Mouse (Mus musculus): ENCODE results near the gene Tmem184b. TPM values are rescaled to one million over a fixed set of nuclear protein-coding genes. Genes with fewer than 3 reads are reported as not detected.

The Tmem184b gene
- polyA plus RNA-seq, 1 experiment from 2014 or later, result 64.3 TPM

- peak; percentile 95 for ATAC-seq (ENCODE audit: insufficient number of reproducible peaks, insufficient read depth, low FRiP score, low read depth)
- Histone ChIP-seq H3K4me3 (ENCODE audit: low read depth, low read length) (peak within 1 kb of the TSS; percentile 55), H3K27ac (ENCODE audit: low read length) (peak within 1 kb of the TSS; percentile 96), H3K4me2 (replicated peaks; ENCODE audit: low read depth, low read length) (peak within 1 kb of the TSS; percentile 81), H3K9ac (replicated peaks; ENCODE audit: low read depth, low read length) (peak within 1 kb of the TSS; percentile 57), H3K27me3 (ENCODE audit: control insufficient read depth, insufficient read depth, low read length) (no peaks in the 10 kb centered on the region), H3K9me3 (ENCODE audit: control insufficient read depth, low read depth, low read length) (no peaks in the 10 kb centered on the region), H3K4me1 (ENCODE audit: control insufficient read depth, insufficient read depth, low read length) (peaks cover 19% of the 10 kb centered on the region; the same call in 1 of the 2 replicates), H3K36me3 (ENCODE audit: control insufficient read depth, insufficient read depth, low read length) (no peaks in the 10 kb centered on the region)
- WGBS, result 3% methylated on average over 46 of the region's 46 CpGs
These were observed 75.1 kb downstream of the Tmem184b start, which contains the start of gene Pla2g6 for GRCm38 (mm10) chr15:79328058-79328938. TSS of gene Pla2g6 (minus strand) at chr15:79328390.

GRCm38 (mm10) chr15:79326971-79327961 is 76.1 kb downstream of the Tmem184b start:
- Histone ChIP-seq H3K9me3 (ENCODE audit: control insufficient read depth, low read depth, low read length) (no peaks in the 10 kb centered on the region), H3K4me2 (replicated peaks; ENCODE audit: low read depth, low read length) (peak overlapping the region; percentile 81), H3K9ac (replicated peaks; ENCODE audit: low read depth, low read length) (peak overlapping the region; percentile 57), H3K4me3 (ENCODE audit: low read depth, low read length) (peak overlapping the region; percentile 55), H3K4me1 (ENCODE audit: control insufficient read depth, insufficient read depth, low read length) (peaks cover 23% of the 10 kb centered on the region; the same call in 1 of the 2 replicates), H3K36me3 (ENCODE audit: control insufficient read depth, insufficient read depth, low read length) (no peaks in the 10 kb centered on the region), H3K27me3 (ENCODE audit: control insufficient read depth, insufficient read depth, low read length) (no peaks in the 10 kb centered on the region), H3K27ac (ENCODE audit: low read length) (peak overlapping the region; percentile 96)
- 8% methylated on average over 20 of the region's 20 CpGs for WGBS
- peak; percentile 51; the same call in 1 of the 2 replicates for ATAC-seq (ENCODE audit: insufficient number of reproducible peaks, insufficient read depth, low FRiP score, low read depth)

GRCm38 (mm10) chr15:79326264-79326663 is 77.1 kb downstream of the Tmem184b start:
- Histone ChIP-seq H3K27ac (ENCODE audit: low read length) (peak overlapping the region; percentile 56; the same call in 1 of the 2 replicates), H3K4me2 (replicated peaks; ENCODE audit: low read depth, low read length) (peak overlapping the region; percentile 81; the same call in 1 of the 2 replicates), H3K36me3 (ENCODE audit: control insufficient read depth, insufficient read depth, low read length) (no peaks in the 10 kb centered on the region), H3K9ac (replicated peaks; ENCODE audit: low read depth, low read length) (no peak overlapping the region), H3K27me3 (ENCODE audit: control insufficient read depth, insufficient read depth, low read length) (no peaks in the 10 kb centered on the region), H3K4me3 (ENCODE audit: low read depth, low read length) (no peak overlapping the region), H3K4me1 (ENCODE audit: control insufficient read depth, insufficient read depth, low read length) (peaks cover 25% of the 10 kb centered on the region; the same call in 1 of the 2 replicates), H3K9me3 (ENCODE audit: control insufficient read depth, low read depth, low read length) (no peaks in the 10 kb centered on the region)
- WGBS, result 68% methylated on average over 4 of the region's 4 CpGs
- no peak for ATAC-seq (ENCODE audit: insufficient number of reproducible peaks, insufficient read depth, low FRiP score, low read depth)

- no peak for ATAC-seq (ENCODE audit: insufficient number of reproducible peaks, insufficient read depth, low FRiP score, low read depth)
- H3K4me1 ChIP-seq (ENCODE audit: control insufficient read depth, insufficient read depth, low read length), result peaks cover 25% of the 10 kb centered on the region; the same call in 1 of the 2 replicates
- peak overlapping the region; percentile 52 for H3K27ac ChIP-seq (ENCODE audit: low read length)
- 46% methylated on average over 3 of the region's 3 CpGs for WGBS
- no peak overlapping the region for H3K4me2 ChIP-seq (replicated peaks; ENCODE audit: low read depth, low read length)
- no peaks in the 10 kb centered on the region for H3K36me3 ChIP-seq (ENCODE audit: control insufficient read depth, insufficient read depth, low read length)
- no peaks in the 10 kb centered on the region for H3K27me3 ChIP-seq (ENCODE audit: control insufficient read depth, insufficient read depth, low read length)
- no peak overlapping the region for H3K9ac ChIP-seq (replicated peaks; ENCODE audit: low read depth, low read length)
- no peak overlapping the region for H3K4me3 ChIP-seq (ENCODE audit: low read depth, low read length)
- H3K9me3 ChIP-seq (ENCODE audit: control insufficient read depth, low read depth, low read length), result no peaks in the 10 kb centered on the region
These were observed 77.6 kb downstream of the Tmem184b start for GRCm38 (mm10) chr15:79325742-79326141.

- Histone ChIP-seq H3K27ac (ENCODE audit: low read length) (no peak overlapping the region; the same call in 1 of the 2 replicates), H3K4me3 (ENCODE audit: low read depth, low read length) (no peak overlapping the region), H3K9me3 (ENCODE audit: control insufficient read depth, low read depth, low read length) (no peaks in the 10 kb centered on the region), H3K4me1 (ENCODE audit: control insufficient read depth, insufficient read depth, low read length) (peaks cover 25% of the 10 kb centered on the region; the same call in 1 of the 2 replicates), H3K27me3 (ENCODE audit: control insufficient read depth, insufficient read depth, low read length) (no peaks in the 10 kb centered on the region), H3K36me3 (ENCODE audit: control insufficient read depth, insufficient read depth, low read length) (no peaks in the 10 kb centered on the region), H3K4me2 (replicated peaks; ENCODE audit: low read depth, low read length) (no peak overlapping the region), H3K9ac (replicated peaks; ENCODE audit: low read depth, low read length) (no peak overlapping the region)
- WGBS, result 79% methylated on average over 3 of the region's 3 CpGs
- ATAC-seq (ENCODE audit: insufficient number of reproducible peaks, insufficient read depth, low FRiP score, low read depth), result no peak
These were observed 79.0 kb downstream of the Tmem184b start for GRCm38 (mm10) chr15:79324373-79324772.

GRCm38 (mm10) chr15:79323791-79324155 is 79.6 kb downstream of the Tmem184b start:
- no peak for ATAC-seq (ENCODE audit: insufficient number of reproducible peaks, insufficient read depth, low FRiP score, low read depth)
- no peak overlapping the region; the same call in 1 of the 2 replicates for H3K27ac ChIP-seq (ENCODE audit: low read length)
- H3K36me3 ChIP-seq (ENCODE audit: control insufficient read depth, insufficient read depth, low read length), result no peaks in the 10 kb centered on the region
- no peak overlapping the region for H3K9ac ChIP-seq (replicated peaks; ENCODE audit: low read depth, low read length)
- no peak overlapping the region for H3K4me2 ChIP-seq (replicated peaks; ENCODE audit: low read depth, low read length)
- peaks cover 25% of the 10 kb centered on the region; the same call in 1 of the 2 replicates for H3K4me1 ChIP-seq (ENCODE audit: control insufficient read depth, insufficient read depth, low read length)
- no peak overlapping the region for H3K4me3 ChIP-seq (ENCODE audit: low read depth, low read length)
- H3K27me3 ChIP-seq (ENCODE audit: control insufficient read depth, insufficient read depth, low read length), result no peaks in the 10 kb centered on the region
- WGBS, result 77% methylated on average over 4 of the region's 4 CpGs
- no peaks in the 10 kb centered on the region for H3K9me3 ChIP-seq (ENCODE audit: control insufficient read depth, low read depth, low read length)

GRCm38 (mm10) chr15:79322991-79323790 is 80.2 kb downstream of the Tmem184b start:
- Histone ChIP-seq H3K27ac (ENCODE audit: low read length) (peak overlapping the region; percentile 72; the same call in 1 of the 2 replicates), H3K4me1 (ENCODE audit: control insufficient read depth, insufficient read depth, low read length) (peaks cover 25% of the 10 kb centered on the region; the same call in 1 of the 2 replicates), H3K27me3 (ENCODE audit: control insufficient read depth, insufficient read depth, low read length) (no peaks in the 10 kb centered on the region), H3K4me2 (replicated peaks; ENCODE audit: low read depth, low read length) (no peak overlapping the region), H3K36me3 (ENCODE audit: control insufficient read depth, insufficient read depth, low read length) (no peaks in the 10 kb centered on the region), H3K9me3 (ENCODE audit: control insufficient read depth, low read depth, low read length) (no peaks in the 10 kb centered on the region), H3K9ac (replicated peaks; ENCODE audit: low read depth, low read length) (no peak overlapping the region), H3K4me3 (ENCODE audit: low read depth, low read length) (no peak overlapping the region)
- ATAC-seq (ENCODE audit: insufficient number of reproducible peaks, insufficient read depth, low FRiP score, low read depth), result no peak
- WGBS, result 73% methylated on average over 6 of the region's 6 CpGs

Measured in stomach, embryonic 14.5 days (tissue).